Mouse (Mus musculus) lung, adult 2 months (tissue): ENCODE results near the gene Slc28a3.

Experiments used
- CTCF ChIP-seq: fragments of 200-500 bp; IDR thresholded peaks from 2 replicates; pipeline ENCODE4 v1.5.1; 2011; ENCODE audit warnings: mild to moderate bottlenecking, low read length, control low read depth; ENCODE audit not compliant: insufficient read depth
- POLR2A ChIP-seq: fragments of 200-500 bp; IDR thresholded peaks from 2 replicates; pipeline ENCODE4 v1.6.1; 2011; ENCODE audit warnings: low read depth, mild to moderate bottlenecking, control low read depth, low read length, borderline replicate concordance; ENCODE audit errors: extremely low read depth

DNA sequence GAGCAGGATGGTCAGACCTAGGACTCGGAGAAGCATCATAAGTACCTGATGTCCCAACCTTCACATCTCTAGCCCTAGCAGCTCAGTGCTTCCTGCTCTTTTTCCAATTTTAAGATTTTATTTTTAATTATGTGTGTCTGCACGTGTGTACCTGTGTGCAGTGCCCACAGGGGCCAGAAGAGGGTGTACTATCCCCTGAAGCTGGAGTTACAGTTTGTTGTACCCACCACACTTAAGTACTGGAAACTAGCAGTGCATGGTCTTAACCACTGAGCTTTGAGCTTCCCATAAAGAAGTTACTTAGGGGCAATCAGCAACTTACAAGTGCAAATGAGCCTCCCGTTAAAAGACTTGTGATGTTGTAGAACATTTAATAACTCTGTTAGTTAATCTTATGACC, 86.1 kb downstream of the Slc28a3 start:
- TF ChIP-seq CTCF (no peak), POLR2A (no peak)
